In genomic region chr4:32864867-32865242, GRCm38 (mm10) we compare ENCODE assay signal across 11 mouse cellular contexts.
A peak's percentile ranks its signal among the peaks of the same experiment; 100 is the strongest.
DNase-seq lines count a peak whose midpoint lies in the region; ATAC-seq and TF ChIP-seq lines count a peak whose summit lies in the region.
"Had no signal": no experiment of that assay in that cellular context is flagged by ENCODE, and none has a peak within 500 bp of the region (broad histone marks: within the 10 kb centered on the region; RNA-seq: fewer than 3 reads in every experiment).

No protein-coding gene starts in this region.

- H3K27ac ChIP-seq in forebrain, embryonic 13.5 days: no peak overlapping the region
- H3K27ac ChIP-seq in forebrain, embryonic 12.5 days: no peak overlapping the region
- peak overlapping the region; percentile 73; the same call in 1 of the 2 replicates for H3K27ac ChIP-seq in thymus, adult 2 months (ENCODE audit: control insufficient read depth, insufficient read depth, low read length)
- H3K27ac ChIP-seq in midbrain, embryonic 11.5 days (ENCODE audit: low read depth, low read length): no peak overlapping the region
- H3K27ac ChIP-seq: lung, embryonic 15.5 days had no signal

- no peak for ATAC-seq in forebrain, embryonic 13.5 days
- ATAC-seq in forebrain, embryonic 12.5 days (ENCODE audit: low FRiP score): no peak
- ATAC-seq in midbrain, embryonic 11.5 days (ENCODE audit: low FRiP score): no peak

- no peaks in the 10 kb centered on the region for H3K36me3 ChIP-seq in forebrain, embryonic 13.5 days (ENCODE audit: poor library complexity, severe bottlenecking)
- no peaks in the 10 kb centered on the region for H3K36me3 ChIP-seq in forebrain, embryonic 12.5 days (replicated peaks)
- H3K36me3 ChIP-seq in thymus, adult 2 months (ENCODE audit: control insufficient read depth, insufficient read depth, low read length): no peaks in the 10 kb centered on the region
- H3K36me3 ChIP-seq in midbrain, embryonic 11.5 days (ENCODE audit: control insufficient read depth, insufficient read depth, low read length): no peaks in the 10 kb centered on the region
- H3K36me3 ChIP-seq: lung, embryonic 15.5 days had no signal

- DNase-seq in thymus, adult 2 months: no peak
- DNase-seq in thymus, postnatal 36 days: no peak
- DNase-seq in midbrain, embryonic 11.5 days (ENCODE audit: low spot score, missing footprints): no peak
- no peak for DNase-seq in right cerebral cortex, postnatal 14 days
- no peak for DNase-seq in adrenal gland, adult 2 months
- no peak for DNase-seq in ovary, postnatal 10 days (ENCODE audit: low spot score)
- DNase-seq: cerebellum, adult 8-10 months; heart, postnatal 36 days had no signal

- H3K9me3 ChIP-seq in forebrain, embryonic 13.5 days (replicated peaks): no peaks in the 10 kb centered on the region
- H3K9me3 ChIP-seq in forebrain, embryonic 12.5 days: no peaks in the 10 kb centered on the region
- no peaks in the 10 kb centered on the region for H3K9me3 ChIP-seq in midbrain, embryonic 11.5 days (ENCODE audit: control insufficient read depth, low read length)
- H3K9me3 ChIP-seq: lung, embryonic 15.5 days had no signal

- 89% methylated on average over 6 of the region's 6 CpGs for WGBS in forebrain, embryonic 13.5 days
- WGBS in forebrain, embryonic 12.5 days: 95% methylated on average over 6 of the region's 6 CpGs
- WGBS in thymus, adult 2 months: 84% methylated on average over 6 of the region's 6 CpGs
- 89% methylated on average over 6 of the region's 6 CpGs for WGBS in midbrain, embryonic 11.5 days

- TF ChIP-seq CTCF in thymus, adult 2 months (IDR thresholded peaks at IDR 0.05; ENCODE audit: borderline replicate concordance, control insufficient read depth, extremely low read depth, insufficient read depth, low read length, poor library complexity): no peak

- no peaks in the 10 kb centered on the region for H3K27me3 ChIP-seq in forebrain, embryonic 13.5 days
- peaks cover 25% of the 10 kb centered on the region; the same call in 1 of the 2 replicates for H3K27me3 ChIP-seq in forebrain, embryonic 12.5 days
- H3K27me3 ChIP-seq in thymus, adult 2 months (ENCODE audit: control insufficient read depth, insufficient read depth, low read length): no peaks in the 10 kb centered on the region
- H3K27me3 ChIP-seq in midbrain, embryonic 11.5 days (ENCODE audit: control insufficient read depth, insufficient read depth, low read length): no peaks in the 10 kb centered on the region

- no peak overlapping the region for H3K9ac ChIP-seq in forebrain, embryonic 13.5 days
- no peak overlapping the region for H3K9ac ChIP-seq in forebrain, embryonic 12.5 days
- H3K9ac ChIP-seq in midbrain, embryonic 11.5 days (ENCODE audit: low read length): peak overlapping the region; percentile 49
- H3K9ac ChIP-seq: lung, embryonic 15.5 days had no signal

- H3K4me3 ChIP-seq in forebrain, embryonic 13.5 days: no peak overlapping the region
- no peak overlapping the region for H3K4me3 ChIP-seq in forebrain, embryonic 12.5 days (replicated peaks)
- no peak overlapping the region for H3K4me3 ChIP-seq in thymus, adult 2 months (ENCODE audit: control insufficient read depth, insufficient read depth, low read length)
- H3K4me3 ChIP-seq in midbrain, embryonic 11.5 days (ENCODE audit: low read depth, low read length): no peak overlapping the region
- H3K4me3 ChIP-seq: lung, embryonic 15.5 days had no signal

- no peak for TF ChIP-seq POLR2A in thymus, adult 2 months (IDR thresholded peaks at IDR 0.05; ENCODE audit: control insufficient read depth, extremely low read depth, insufficient read depth, low read length, poor library complexity)

- peak overlapping the region; percentile 60 for H3K4me2 ChIP-seq in forebrain, embryonic 13.5 days
- no peak overlapping the region for H3K4me2 ChIP-seq in forebrain, embryonic 12.5 days
- no peak overlapping the region; the same call in 1 of the 2 replicates for H3K4me2 ChIP-seq in midbrain, embryonic 11.5 days
- H3K4me2 ChIP-seq: lung, embryonic 15.5 days had no signal

- peaks cover 47% of the 10 kb centered on the region for H3K4me1 ChIP-seq in forebrain, embryonic 13.5 days
- H3K4me1 ChIP-seq in forebrain, embryonic 12.5 days: peaks cover 49% of the 10 kb centered on the region
- H3K4me1 ChIP-seq in thymus, adult 2 months (replicated peaks; ENCODE audit: control insufficient read depth, insufficient read depth, low read length): peaks cover 68% of the 10 kb centered on the region
- H3K4me1 ChIP-seq in midbrain, embryonic 11.5 days (ENCODE audit: control insufficient read depth, insufficient read depth, low read length): peaks cover 48% of the 10 kb centered on the region
- H3K4me1 ChIP-seq: lung, embryonic 15.5 days had no signal
